Mouse (Mus musculus): Measurements from ENCODE around the gene Sel1l.

DNA sequence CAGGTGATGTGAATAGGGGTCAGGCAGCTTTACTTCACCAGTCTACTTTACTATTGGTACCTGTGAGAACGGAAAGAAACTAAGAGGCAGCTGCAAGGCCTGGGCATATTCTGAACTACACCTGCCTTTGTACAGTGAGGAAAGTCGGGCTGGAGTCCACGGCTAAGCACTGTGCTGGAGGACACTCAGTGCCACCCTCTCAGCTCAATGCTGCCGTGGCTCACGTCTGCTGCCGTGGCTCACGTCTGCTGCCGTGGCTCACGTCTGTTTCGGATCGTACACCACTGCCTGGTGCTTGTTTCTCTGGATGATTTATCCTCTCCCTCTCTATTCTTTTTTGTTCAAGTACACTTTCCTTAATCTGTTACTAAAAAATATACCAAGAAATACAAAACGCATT, 28.5 kb downstream of the Sel1l start:
- TF ChIP-seq CTCF (conservative IDR thresholded peaks at IDR 0.05; ENCODE audit: low read length), result no peak
- no peak for TF ChIP-seq POU5F1 (IDR thresholded peaks at IDR 0.05; ENCODE audit: borderline replicate concordance, low read length)
- TF ChIP-seq NANOG (IDR thresholded peaks at IDR 0.05; ENCODE audit: borderline replicate concordance, low read length), result no peak
